Mouse (Mus musculus) forebrain, embryonic 15.5 days (tissue): Measurements from ENCODE around the gene Mettl14. TPM values are rescaled to one million over a fixed set of nuclear protein-coding genes. Genes with fewer than 3 reads are reported as not detected.
A peak's percentile ranks its signal among the peaks of the same experiment; 100 is the strongest.

Source experiments
- ATAC-seq: fragments of 200-750 bp; cut with Nextera tagmentation; replicated peaks from 2 replicates; pipeline ENCODE4 v1.8.0; 2017; ENCODE audit warnings: mild to moderate bottlenecking, moderate TSS enrichment, moderate library complexity
- H3K27ac ChIP-seq: fragments of 300-500 bp; sonication (generic); replicated peaks from 2 replicates; pipeline ENCODE4 v1.5.1; 2015; ENCODE audit warnings: mild to moderate bottlenecking, inconsistent platforms
- H3K27me3 ChIP-seq: fragments of 300-500 bp; sonication (generic); 2 replicates; pipeline ENCODE4 v1.6.1; 2015; ENCODE audit warnings: inconsistent platforms
- H3K36me3 ChIP-seq: fragments of 300-500 bp; sonication (generic); 2 replicates; pipeline ENCODE4 v1.6.1; 2015; ENCODE audit warnings: mild to moderate bottlenecking, inconsistent platforms
- H3K4me1 ChIP-seq: fragments of 300-500 bp; sonication (generic); 2 replicates; pipeline ENCODE4 v1.6.1; 2015; ENCODE audit warnings: inconsistent platforms
- H3K4me2 ChIP-seq: fragments of 300-500 bp; sonication (generic); replicated peaks from 2 replicates; pipeline ENCODE4 v1.6.1; 2015; ENCODE audit warnings: mild to moderate bottlenecking, inconsistent platforms
- H3K4me3 ChIP-seq: fragments of 300-500 bp; sonication (generic); 2 replicates; pipeline ENCODE4 v1.5.1; 2015; ENCODE audit warnings: mild to moderate bottlenecking, inconsistent platforms
- H3K9ac ChIP-seq: fragments of 300-500 bp; sonication (generic); replicated peaks from 2 replicates; pipeline ENCODE4 v1.6.1; 2015; ENCODE audit warnings: mild to moderate bottlenecking, inconsistent platforms
- H3K9me3 ChIP-seq: fragments of 300-500 bp; sonication (generic); 2 replicates; pipeline ENCODE4 v1.6.1; 2016; ENCODE audit warnings: inconsistent platforms
- WGBS: fragments of 180-500 bp; shearing (Covaris S2); methylation state at CpG from one replicate; pipeline ENCODE4 v1.1.7; 2015; ENCODE audit warnings: mixed read lengths; 5-methylcytosine and 5-hydroxymethylcytosine counted together
- polyA plus RNA-seq: library from polyadenylated mRNA; unstranded; fragments of >200 nt; fragmentation: Nextera tagmentation; extraction: Ambion mirVana; gene quantifications from 2 replicates; pipeline ENCODE4 v1.2.1, GENCODE M21; 2015

Mettl14 gene
- polyA plus RNA-seq = 28.3 and 30.3 TPM in 2 replicates

DNA sequence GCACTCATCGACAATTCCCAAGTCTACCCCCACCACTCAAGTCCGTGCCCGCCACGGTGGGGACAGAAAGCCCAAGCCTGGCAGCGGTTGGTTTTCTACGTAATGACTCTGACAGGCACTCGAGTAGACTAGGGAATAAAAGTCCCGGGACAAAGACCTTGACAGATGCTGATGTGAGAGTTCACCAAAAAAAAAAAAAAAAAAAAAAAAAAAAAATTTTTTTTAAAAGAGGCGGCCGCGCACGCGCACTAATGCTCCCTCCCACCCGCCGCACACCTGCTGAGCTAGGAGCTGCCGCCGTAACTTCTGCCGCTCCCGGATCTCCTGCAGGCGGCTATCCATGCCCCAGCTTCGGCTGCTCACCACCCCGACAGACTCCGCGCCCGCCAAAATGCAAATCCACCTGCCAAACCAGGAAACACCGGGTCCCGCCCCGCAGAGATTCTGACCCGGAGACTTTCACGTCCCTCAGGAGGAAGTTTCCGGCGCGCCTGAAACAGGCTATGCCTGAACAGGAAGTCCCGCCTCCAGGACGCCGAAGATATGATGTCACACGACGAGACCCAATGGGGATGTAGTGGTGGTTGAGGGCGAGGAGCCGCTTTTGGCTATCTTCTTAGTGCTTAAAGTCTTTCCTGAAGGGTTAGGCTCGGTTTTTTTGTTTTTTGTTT lies at the start of gene Mettl14:
Gene Mettl14 (minus strand): TSS at position 623 of the 671 bp plus-strand sequence.
- Histone ChIP-seq H3K4me1 (peaks cover 20% of the 10 kb centered on the region), H3K9ac (peak within 1 kb of the TSS; percentile 62), H3K36me3 (peaks cover 10% of the 10 kb centered on the region), H3K4me3 (peak within 1 kb of the TSS; percentile 75), H3K27ac (peak within 1 kb of the TSS; percentile 93), H3K4me2 (peak within 1 kb of the TSS; percentile 57), H3K27me3 (peaks cover 10% of the 10 kb centered on the region; the same call in 1 of the 2 replicates), H3K9me3 (no peaks in the 10 kb centered on the region)
- under 1% methylated on average over 41 of the region's 41 CpGs for WGBS
- ATAC-seq = peak; percentile 99

DNA sequence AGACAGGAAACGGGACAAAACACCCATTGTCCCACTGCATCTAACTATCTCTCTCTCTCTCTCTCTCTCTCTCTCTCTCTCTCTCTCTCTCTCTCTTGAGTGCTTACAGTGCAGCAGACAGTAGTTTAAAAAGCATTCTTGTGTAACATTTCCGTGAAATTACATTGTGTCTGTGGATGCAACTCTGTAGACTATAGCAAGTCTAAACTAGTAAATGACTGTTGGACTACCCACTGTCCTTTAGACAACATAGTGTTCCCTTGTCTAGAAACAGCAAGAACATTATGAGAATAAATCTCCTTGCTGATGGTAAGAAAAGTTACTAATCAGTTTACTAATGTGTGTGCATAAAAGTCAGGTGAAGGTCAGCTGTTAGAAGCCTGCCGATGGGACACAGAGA lies 47.5 kb upstream of the Mettl14 start:
- ATAC-seq = no peak
- no peaks in the 10 kb centered on the region for H3K27me3 ChIP-seq
- no peaks in the 10 kb centered on the region for H3K36me3 ChIP-seq
- H3K4me1 ChIP-seq = no peaks in the 10 kb centered on the region
- no peaks in the 10 kb centered on the region for H3K9me3 ChIP-seq
- H3K27ac ChIP-seq = no peak overlapping the region
- no peak overlapping the region for H3K4me2 ChIP-seq
- H3K4me3 ChIP-seq = no peak overlapping the region
- WGBS = 76% methylated on average over 3 of the region's 3 CpGs
- no peak overlapping the region for H3K9ac ChIP-seq

DNA sequence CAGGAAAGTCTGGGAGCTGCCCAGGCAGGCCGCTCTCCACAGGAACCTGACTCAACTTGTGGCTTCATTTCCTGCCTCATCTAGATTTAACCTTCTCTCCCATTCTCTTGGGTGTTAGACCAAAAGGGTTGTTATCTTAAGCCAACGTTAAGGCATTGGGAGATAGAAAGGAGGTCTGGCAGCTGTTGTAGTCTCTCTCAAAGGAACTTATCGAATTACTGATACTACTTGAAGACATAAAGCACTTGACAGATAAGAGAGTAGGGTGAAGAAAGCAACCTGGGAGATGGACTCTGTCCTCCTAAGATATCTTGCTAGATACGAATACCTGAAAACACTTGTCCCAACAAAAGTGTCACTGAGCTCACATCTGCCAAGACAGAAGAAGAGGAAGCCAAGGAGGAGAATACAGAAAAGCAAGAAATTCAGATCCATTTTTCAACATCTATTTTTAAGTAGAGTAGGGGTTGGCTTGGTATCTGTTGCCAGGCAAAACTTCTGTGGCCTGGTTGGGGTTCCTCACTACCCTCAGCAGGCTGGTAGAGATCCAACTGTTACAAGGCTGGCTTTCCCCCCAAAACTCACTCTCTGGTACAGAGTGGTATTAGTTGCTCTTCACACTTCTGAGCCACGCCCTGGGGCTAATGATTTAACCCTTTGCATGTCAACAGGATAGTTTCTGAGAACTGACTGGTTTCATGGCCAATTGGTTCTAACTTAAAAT lies 46.2 kb upstream of the Mettl14 start:
- H3K27me3 ChIP-seq = no peaks in the 10 kb centered on the region
- H3K36me3 ChIP-seq = no peaks in the 10 kb centered on the region
- ATAC-seq = no peak
- no peaks in the 10 kb centered on the region for H3K4me1 ChIP-seq
- H3K4me2 ChIP-seq = no peak overlapping the region
- H3K4me3 ChIP-seq = no peak overlapping the region
- H3K9ac ChIP-seq = no peak overlapping the region
- H3K9me3 ChIP-seq = no peaks in the 10 kb centered on the region
- H3K27ac ChIP-seq = no peak overlapping the region
- WGBS = 78% methylated on average over 5 of the region's 5 CpGs

GRCm38 (mm10) chr3:123429597-123430458 lies 43.9 kb upstream of the Mettl14 start:
- ATAC-seq = no peak
- no peak overlapping the region for H3K27ac ChIP-seq
- WGBS = 88% methylated on average over 22 of the region's 22 CpGs
- H3K36me3 ChIP-seq = no peaks in the 10 kb centered on the region
- no peaks in the 10 kb centered on the region for H3K9me3 ChIP-seq
- no peak overlapping the region for H3K9ac ChIP-seq
- no peaks in the 10 kb centered on the region for H3K4me1 ChIP-seq
- H3K27me3 ChIP-seq = no peaks in the 10 kb centered on the region
- no peak overlapping the region for H3K4me3 ChIP-seq
- H3K4me2 ChIP-seq = no peak overlapping the region

DNA sequence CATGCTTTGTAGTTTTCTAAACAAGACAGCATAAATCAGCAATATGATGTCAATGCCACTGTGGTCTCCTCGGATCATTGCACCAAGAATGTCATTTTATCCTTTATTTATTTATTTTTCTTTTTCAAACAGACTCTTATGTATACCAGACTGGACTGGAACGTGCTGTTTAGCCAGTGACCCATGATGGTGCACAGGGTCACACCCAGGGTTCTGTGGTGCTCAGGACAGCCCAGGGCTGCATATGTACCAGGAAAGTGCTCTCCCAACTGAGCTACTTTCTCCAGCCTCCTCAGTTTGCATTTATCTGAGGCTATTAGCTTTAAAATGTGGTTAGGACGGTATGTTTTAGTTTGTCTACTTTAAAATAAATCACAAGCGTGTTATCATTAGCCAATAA lies 42.1 kb upstream of the Mettl14 start:
- no peak overlapping the region for H3K9ac ChIP-seq
- no peak overlapping the region for H3K4me2 ChIP-seq
- H3K4me1 ChIP-seq = no peaks in the 10 kb centered on the region
- no peak overlapping the region for H3K27ac ChIP-seq
- no peaks in the 10 kb centered on the region for H3K9me3 ChIP-seq
- H3K36me3 ChIP-seq = no peaks in the 10 kb centered on the region
- H3K4me3 ChIP-seq = no peak overlapping the region
- 78% methylated on average over 4 of the region's 4 CpGs for WGBS
- H3K27me3 ChIP-seq = no peaks in the 10 kb centered on the region
- no peak for ATAC-seq

- WGBS = 67% methylated on average over 2 of the region's 2 CpGs
- H3K36me3 ChIP-seq = no peaks in the 10 kb centered on the region
- H3K4me1 ChIP-seq = no peaks in the 10 kb centered on the region
- H3K9ac ChIP-seq = no peak overlapping the region
- H3K4me2 ChIP-seq = no peak overlapping the region
- H3K9me3 ChIP-seq = no peaks in the 10 kb centered on the region
- no peak overlapping the region for H3K4me3 ChIP-seq
- H3K27ac ChIP-seq = no peak overlapping the region
- no peak for ATAC-seq
- H3K27me3 ChIP-seq = no peaks in the 10 kb centered on the region
Observed at GRCm38 (mm10) chr3:123425647-123426046, 39.7 kb upstream of the Mettl14 start.

DNA sequence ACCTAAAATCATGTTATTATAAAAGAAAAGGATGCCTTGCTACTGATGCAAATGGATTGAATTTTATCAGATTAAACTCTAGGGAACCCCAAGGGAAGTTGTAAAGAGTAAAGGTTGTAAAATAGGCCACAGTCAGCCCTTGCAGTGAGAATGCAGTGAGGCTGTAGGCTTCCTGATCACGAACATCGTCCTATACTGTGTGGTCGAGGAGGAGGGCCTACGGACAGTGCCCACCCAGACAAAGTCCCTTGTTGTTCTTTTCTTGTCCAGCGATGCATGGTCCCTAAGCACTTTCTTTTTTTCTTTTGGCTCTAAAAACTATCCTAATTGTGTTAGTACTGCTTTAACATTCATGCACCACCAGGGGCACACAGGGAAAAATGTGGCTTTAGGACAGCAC lies 27.3 kb upstream of the Mettl14 start:
- Histone ChIP-seq H3K9ac (no peak overlapping the region), H3K27me3 (no peaks in the 10 kb centered on the region), H3K27ac (no peak overlapping the region), H3K9me3 (no peaks in the 10 kb centered on the region), H3K36me3 (no peaks in the 10 kb centered on the region), H3K4me1 (no peaks in the 10 kb centered on the region), H3K4me2 (no peak overlapping the region), H3K4me3 (no peak overlapping the region)
- WGBS = 10% methylated on average over 5 of the region's 5 CpGs
- ATAC-seq = no peak

- no peak overlapping the region for H3K9ac ChIP-seq
- no peak overlapping the region for H3K4me2 ChIP-seq
- 71% methylated on average over 6 of the region's 6 CpGs for WGBS
- no peaks in the 10 kb centered on the region for H3K4me1 ChIP-seq
- H3K9me3 ChIP-seq = no peaks in the 10 kb centered on the region
- H3K36me3 ChIP-seq = no peaks in the 10 kb centered on the region
- no peaks in the 10 kb centered on the region for H3K27me3 ChIP-seq
- no peak overlapping the region for H3K27ac ChIP-seq
- no peak for ATAC-seq
- no peak overlapping the region for H3K4me3 ChIP-seq
Observed at GRCm38 (mm10) chr3:123411821-123412578, 26.1 kb upstream of the Mettl14 start.

DNA sequence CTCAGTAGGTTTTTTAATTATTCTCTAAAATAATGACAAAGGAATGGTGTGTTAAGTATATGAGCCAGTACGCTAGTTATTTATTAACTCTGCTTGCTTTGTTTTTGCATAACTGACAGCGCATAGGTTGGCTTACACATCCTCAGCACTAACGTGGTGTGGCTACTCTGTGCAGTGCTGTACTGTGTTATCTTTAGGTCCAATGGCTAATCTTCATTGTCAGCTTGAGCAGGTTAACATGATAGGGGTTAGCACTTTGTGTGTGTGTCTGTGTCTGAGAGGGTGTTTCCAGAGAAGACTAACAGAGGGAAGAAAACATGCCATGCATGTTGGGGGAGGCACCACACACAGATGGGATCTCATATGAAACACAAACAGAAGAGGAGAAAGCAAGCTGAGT lies 19.0 kb upstream of the Mettl14 start:
- Histone ChIP-seq H3K27me3 (no peaks in the 10 kb centered on the region), H3K4me1 (no peaks in the 10 kb centered on the region), H3K36me3 (no peaks in the 10 kb centered on the region), H3K9ac (no peak overlapping the region), H3K27ac (no peak overlapping the region), H3K4me2 (no peak overlapping the region), H3K9me3 (no peaks in the 10 kb centered on the region), H3K4me3 (no peak overlapping the region)
- no peak for ATAC-seq
- WGBS = 83% methylated on average over 3 of the region's 3 CpGs

DNA sequence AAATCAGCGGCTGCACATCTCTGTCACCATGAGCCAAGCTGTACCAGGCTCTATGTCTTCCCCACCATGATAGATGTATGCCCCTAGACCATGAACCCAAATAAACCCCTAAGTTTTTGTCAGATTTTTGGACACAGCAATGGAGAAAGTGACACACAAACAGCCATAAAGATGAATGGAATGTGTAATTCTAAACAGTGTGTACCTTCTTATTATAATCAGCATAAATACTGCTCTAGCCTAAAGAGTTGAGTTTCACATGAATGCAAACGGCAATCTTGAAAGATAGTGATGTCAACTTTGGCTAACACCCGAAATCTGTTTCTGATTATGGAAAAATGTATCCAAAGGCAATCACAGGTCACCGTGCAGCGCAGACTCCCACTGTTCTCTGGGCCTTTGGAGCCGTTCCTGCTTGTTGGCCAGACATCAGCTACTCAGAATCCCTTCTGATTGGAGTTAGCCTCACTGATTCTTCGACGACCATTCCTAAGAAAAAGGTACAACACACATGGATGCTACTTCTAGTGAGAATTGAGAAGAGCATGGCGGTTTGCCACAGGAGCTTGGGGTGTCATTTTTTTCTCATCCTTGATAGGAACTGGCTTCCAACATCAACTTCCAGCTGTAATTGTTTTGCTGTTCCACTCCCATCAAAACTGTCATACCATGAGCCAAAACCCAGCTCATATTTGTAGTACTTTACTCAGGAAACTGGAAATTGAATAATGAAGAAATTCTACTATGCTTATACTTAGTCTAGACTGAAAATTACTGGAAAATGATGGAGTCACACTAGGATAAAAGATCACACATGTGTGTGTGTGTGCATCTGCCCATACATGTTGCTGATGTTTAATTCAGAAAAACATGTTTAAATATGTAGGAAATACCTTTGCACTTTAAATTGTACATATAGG lies 11.9 kb upstream of the Mettl14 start:
- H3K27ac ChIP-seq = no peak overlapping the region
- H3K4me3 ChIP-seq = no peak overlapping the region
- no peaks in the 10 kb centered on the region for H3K9me3 ChIP-seq
- 89% methylated on average over 9 of the region's 9 CpGs for WGBS
- H3K4me2 ChIP-seq = no peak overlapping the region
- no peaks in the 10 kb centered on the region for H3K36me3 ChIP-seq
- no peak for ATAC-seq
- no peak overlapping the region for H3K9ac ChIP-seq
- no peaks in the 10 kb centered on the region for H3K27me3 ChIP-seq
- no peaks in the 10 kb centered on the region for H3K4me1 ChIP-seq

- H3K4me1 ChIP-seq = no peaks in the 10 kb centered on the region
- no peak overlapping the region for H3K4me3 ChIP-seq
- H3K36me3 ChIP-seq = no peaks in the 10 kb centered on the region
- no peak overlapping the region for H3K27ac ChIP-seq
- H3K27me3 ChIP-seq = no peaks in the 10 kb centered on the region
- H3K4me2 ChIP-seq = no peak overlapping the region
- H3K9me3 ChIP-seq = no peaks in the 10 kb centered on the region
- H3K9ac ChIP-seq = no peak overlapping the region
- 75% methylated on average over 5 of the region's 5 CpGs for WGBS
- ATAC-seq = no peak
Observed at GRCm38 (mm10) chr3:123395611-123396010, 9.7 kb upstream of the Mettl14 start.
